Mouse (Mus musculus): Measurements from ENCODE around the gene Ptprn.

- TF ChIP-seq CTCF (IDR thresholded peaks at IDR 0.05; ENCODE audit: borderline replicate concordance, insufficient read depth, low read length) (no peak), POLR2A (IDR thresholded peaks at IDR 0.05; ENCODE audit: low read depth, low read length) (no peak)
These were observed 29.7 kb downstream of the Ptprn start for GRCm38 (mm10) chr1:75234606-75235005.

Measured in embryonic fibroblast, embryonic 13.5 days (primary cell).